Mouse (Mus musculus): ENCODE results near the gene Olfr320. TPM values are rescaled to one million over a fixed set of nuclear protein-coding genes. Genes with fewer than 3 reads are reported as not detected.

Olfr320 gene
- not detected in 4 replicates for total RNA-seq (2023; ENCODE audit: inconsistent age)

DNA sequence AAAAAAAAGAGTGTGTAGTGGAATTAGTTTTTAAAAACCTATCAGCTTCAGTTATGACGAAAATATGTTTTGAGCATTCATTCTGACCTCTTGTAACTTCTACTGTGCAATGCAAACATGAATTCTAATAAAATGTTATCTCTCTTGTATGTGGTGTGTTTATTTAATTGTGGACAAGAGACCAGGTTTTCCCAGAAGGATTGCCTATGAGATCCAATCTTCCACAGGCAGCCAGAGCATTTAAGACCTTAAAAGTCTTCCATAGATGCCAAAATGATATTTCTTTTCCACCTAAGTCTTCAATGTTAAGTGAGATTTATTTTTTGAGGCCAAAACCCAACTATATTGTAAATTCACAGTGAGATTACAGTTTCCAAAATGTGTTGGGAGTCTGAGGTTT, at the start of gene Olfr320:
Gene Olfr320, plus strand, starts transcription at position 301 of the 400 bp plus-strand sequence.

DNA sequence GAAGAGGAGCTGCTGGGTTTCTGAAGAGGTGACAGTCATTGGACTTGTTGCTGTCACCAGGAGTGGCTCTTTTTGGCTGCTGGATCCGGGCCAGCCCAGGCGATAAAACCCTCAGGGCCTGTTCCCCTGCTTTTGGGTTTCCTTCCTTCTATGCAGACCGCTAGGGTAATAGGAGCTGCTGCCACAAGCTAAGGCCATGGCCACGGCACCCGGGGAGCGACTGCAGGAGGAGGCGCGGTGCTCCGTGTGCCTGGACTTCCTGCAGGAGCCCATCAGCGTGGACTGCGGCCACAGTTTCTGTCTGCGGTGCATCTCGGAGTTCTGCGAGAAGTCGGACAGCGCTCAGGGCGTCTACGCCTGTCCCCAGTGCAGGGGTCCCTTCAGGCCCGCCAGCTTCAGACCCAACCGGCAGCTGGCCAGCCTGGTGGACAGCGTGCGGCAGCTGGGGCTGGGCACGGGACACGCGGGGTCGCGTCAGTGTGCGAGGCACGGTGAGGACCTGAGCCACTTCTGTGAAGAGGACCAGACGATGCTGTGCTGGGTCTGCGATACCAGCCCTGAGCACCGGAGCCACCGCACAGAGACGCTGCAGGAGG, 40.5 kb upstream of the Olfr320 start, which contains the start of gene Trim58:
Gene Trim58, plus strand, starts transcription at position 194 of the 596 bp plus-strand sequence.

DNA sequence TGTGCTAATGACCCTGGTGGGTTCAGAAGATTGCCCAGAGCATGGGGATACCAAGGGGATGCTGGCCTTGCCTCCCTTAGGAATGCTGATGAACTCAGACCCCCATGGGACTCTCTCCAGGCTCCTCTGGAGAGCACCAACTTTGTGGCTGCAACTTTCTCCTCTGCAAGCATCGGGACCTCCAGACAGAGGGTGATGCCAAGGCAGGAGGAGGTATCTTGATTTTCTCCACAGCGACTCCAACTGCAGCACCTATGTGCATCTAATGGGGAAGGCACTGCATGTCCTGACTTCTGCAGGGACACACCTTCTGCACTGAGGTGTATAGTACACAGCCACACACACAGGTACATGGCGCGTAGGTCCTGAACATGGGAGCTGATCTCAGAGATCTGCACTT, 22.3 kb upstream of the Olfr320 start, which contains the start of gene Olfr322:
Gene Olfr322, plus strand, starts transcription at position 187 of the 400 bp plus-strand sequence.

DNA sequence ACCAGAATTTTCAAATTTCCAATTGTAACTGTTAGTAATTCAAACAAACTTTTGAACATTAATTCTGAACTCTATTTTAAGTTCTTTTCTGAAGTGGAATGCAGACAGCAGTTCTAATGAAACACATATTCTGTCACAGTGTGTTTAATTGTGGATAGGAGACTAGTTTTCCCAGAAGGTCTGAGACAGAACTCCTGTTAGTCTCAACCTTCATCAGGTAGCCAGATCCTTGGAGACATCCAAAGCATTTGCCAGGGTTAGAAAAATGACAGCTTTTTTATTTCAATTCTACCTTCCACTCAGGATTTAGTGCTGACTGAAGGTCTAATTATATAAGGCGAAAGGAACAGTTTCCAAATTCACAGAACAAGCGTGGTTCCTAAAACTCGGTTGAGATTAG, 18.0 kb downstream of the Olfr320 start, which contains the start of gene Olfr319:
Gene Olfr319, plus strand, starts transcription at position 301 of the 400 bp plus-strand sequence.

DNA sequence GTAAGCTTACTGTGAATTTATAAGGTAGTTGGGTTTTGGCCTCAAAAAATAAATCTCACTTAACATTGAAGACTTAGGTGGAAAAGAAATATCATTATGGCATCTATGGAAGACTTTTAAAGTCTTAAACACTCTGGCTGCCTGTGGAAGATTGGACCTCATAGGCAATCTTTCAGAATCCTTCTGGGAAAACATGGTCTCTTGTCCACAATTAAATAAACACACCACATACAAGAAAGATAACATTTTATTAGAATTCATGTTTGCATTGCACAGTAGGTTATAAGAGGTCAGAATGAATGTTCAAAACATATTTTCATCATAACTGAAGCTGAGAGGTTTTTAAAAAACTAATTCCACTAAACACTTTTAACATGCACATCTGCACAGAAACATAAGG, 43.0 kb downstream of the Olfr320 start, which contains the start of gene Olfr318:
Gene Olfr318, minus strand, starts transcription at position 101 of the 400 bp plus-strand sequence.

Other genes with a start within 250 kb of the Olfr320 start
- not detected in 4 replicates for gene Gm12253, start 248.5 kb upstream of the Olfr320 start, total RNA-seq (2023; ENCODE audit: inconsistent age)
- not detected in 4 replicates for gene Lypd9, start 228.2 kb upstream of the Olfr320 start, total RNA-seq (2023; ENCODE audit: inconsistent age)
- gene Olfr30, start 218.8 kb upstream of the Olfr320 start, total RNA-seq (2023; ENCODE audit: inconsistent age): not detected in 4 replicates
- not detected in 4 replicates for gene Olfr332, start 188.5 kb upstream of the Olfr320 start, total RNA-seq (2023; ENCODE audit: inconsistent age)
- gene Olfr331, start 178.5 kb upstream of the Olfr320 start, total RNA-seq (2023; ENCODE audit: inconsistent age): not detected in 4 replicates
- gene Olfr330, start 146.3 kb upstream of the Olfr320 start, total RNA-seq (2023; ENCODE audit: inconsistent age): not detected in 4 replicates
- gene Olfr329-ps, start 134.7 kb upstream of the Olfr320 start, total RNA-seq (2023; ENCODE audit: inconsistent age): not detected in 4 replicates
- 0.19 TPM in 1 of 4 replicates, not detected in the others for gene Olfr328, start 125.5 kb upstream of the Olfr320 start, total RNA-seq (2023; ENCODE audit: inconsistent age)
- not detected in 4 replicates for gene Olfr224, start 110.5 kb upstream of the Olfr320 start, total RNA-seq (2023; ENCODE audit: inconsistent age)
- not detected in 4 replicates for gene Olfr325, start 103.4 kb upstream of the Olfr320 start, total RNA-seq (2023; ENCODE audit: inconsistent age)
- gene Olfr324, start 86.0 kb upstream of the Olfr320 start, total RNA-seq (2023; ENCODE audit: inconsistent age): not detected in 4 replicates
- gene 2210407C18Rik, start 65.0 kb upstream of the Olfr320 start, total RNA-seq (2023; ENCODE audit: inconsistent age): not detected in 4 replicates
- gene Olfr323, start 50.6 kb upstream of the Olfr320 start, total RNA-seq (2023; ENCODE audit: inconsistent age): not detected in 4 replicates
- not detected in 4 replicates for gene Trim58, start 40.6 kb upstream of the Olfr320 start, total RNA-seq (2023; ENCODE audit: inconsistent age)
- not detected in 4 replicates for gene Olfr322, start 22.3 kb upstream of the Olfr320 start, total RNA-seq (2023; ENCODE audit: inconsistent age)
- gene Olfr319, start 18.1 kb downstream of the Olfr320 start, total RNA-seq (2023; ENCODE audit: inconsistent age): not detected in 4 replicates
- gene Olfr318, start 42.9 kb downstream of the Olfr320 start, total RNA-seq (2023; ENCODE audit: inconsistent age): 0.58 to 0.96 TPM (median 0.68 TPM) in 4 replicates
- gene Olfr317, start 58.1 kb downstream of the Olfr320 start, total RNA-seq (2023; ENCODE audit: inconsistent age): not detected in 4 replicates
- gene Olfr316, start 71.6 kb downstream of the Olfr320 start, total RNA-seq (2023; ENCODE audit: inconsistent age): not detected in 4 replicates
- not detected in 4 replicates for gene Olfr315, start 92.1 kb downstream of the Olfr320 start, total RNA-seq (2023; ENCODE audit: inconsistent age)
- not detected in 4 replicates for gene Olfr314, start 101.9 kb downstream of the Olfr320 start, total RNA-seq (2023; ENCODE audit: inconsistent age)
- gene Fam183b, start 120.9 kb downstream of the Olfr320 start, total RNA-seq (2023; ENCODE audit: inconsistent age): not detected in 4 replicates
- not detected in 4 replicates for gene Olfr313, start 133.9 kb downstream of the Olfr320 start, total RNA-seq (2023; ENCODE audit: inconsistent age)
- not detected in 4 replicates for gene Olfr312, start 148.1 kb downstream of the Olfr320 start, total RNA-seq (2023; ENCODE audit: inconsistent age)
- gene Olfr311, start 158.2 kb downstream of the Olfr320 start, total RNA-seq (2023; ENCODE audit: inconsistent age): not detected in 4 replicates
- 5.2 to 6.3 TPM (median 5.6 TPM) in 4 replicates for gene Gm12258, start 166.1 kb downstream of the Olfr320 start, total RNA-seq (2023; ENCODE audit: inconsistent age)
- gene 2810021J22Rik, start 186.1 kb downstream of the Olfr320 start, total RNA-seq (2023; ENCODE audit: inconsistent age): 9.2 to 14.4 TPM (median 12.3 TPM) in 4 replicates
- 10.5 to 13.6 TPM (median 12.3 TPM) in 4 replicates for gene Zfp39, start 223.1 kb downstream of the Olfr320 start, total RNA-seq (2023; ENCODE audit: inconsistent age)
- gene Btnl10, start 236.8 kb downstream of the Olfr320 start, total RNA-seq (2023; ENCODE audit: inconsistent age): not detected in 4 replicates